Mouse (Mus musculus): Measurements from ENCODE around the gene Ctbp2. TPM values are rescaled to one million over a fixed set of nuclear protein-coding genes. Genes with fewer than 3 reads are reported as not detected.
A peak's percentile ranks its signal among the peaks of the same experiment; 100 is the strongest.

The Ctbp2 gene
- polyA plus RNA-seq, 1 experiment from 2014 or later, result 82.8 TPM

DNA sequence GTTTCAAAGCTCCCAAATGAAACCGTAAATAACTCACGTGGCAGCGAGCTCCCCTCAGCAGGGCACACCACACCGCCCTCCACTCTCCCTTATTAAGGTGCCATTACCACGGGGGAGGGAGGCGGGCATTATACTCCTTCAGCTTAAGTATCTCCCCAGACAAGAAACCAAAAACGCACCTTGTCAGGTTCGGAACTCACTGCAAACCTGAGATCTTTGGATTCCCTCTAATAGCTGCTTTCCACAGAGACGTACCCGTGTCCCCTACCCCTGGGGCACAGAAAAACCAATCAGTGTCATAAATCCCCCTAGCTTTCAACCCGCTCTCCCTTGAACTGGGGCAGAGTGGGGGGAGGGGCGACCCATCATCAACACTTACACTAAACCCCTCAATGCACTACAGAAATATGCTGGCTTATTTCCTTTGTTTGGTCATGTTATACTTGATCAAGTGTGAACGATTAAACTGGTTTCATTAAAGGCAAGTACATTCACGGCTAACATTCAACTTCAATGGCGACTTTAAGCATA, 3.9 kb downstream of the Ctbp2 start:
- POLR2A ChIA-PET, result interaction anchor here (0.6 to 1.6 kb wide), 4 partner anchors 21 to 488 kb away, joined by 3 to 7 read pairs (median 5); no protein-coding TSS in a partner anchor
- DNase-seq (ENCODE audit: low read depth, low spot score) (no peak), ATAC-seq (no peak)
- in situ Hi-C loops (cut with MboI; ENCODE audit: low pct_unique_long_range_greater_than_20kb), result no loop called here
- CTCF ChIA-PET, result interaction anchor here (0.8 to 2.1 kb wide), 7 partner anchors 14 to 518 kb away, joined by 3 to 5 read pairs (median 3); no protein-coding TSS in a partner anchor
- TF ChIP-seq CTCF (IDR thresholded peaks at IDR 0.05), result no peak
- no peaks in the 10 kb centered on the region for H3K27me3 ChIP-seq

DNA sequence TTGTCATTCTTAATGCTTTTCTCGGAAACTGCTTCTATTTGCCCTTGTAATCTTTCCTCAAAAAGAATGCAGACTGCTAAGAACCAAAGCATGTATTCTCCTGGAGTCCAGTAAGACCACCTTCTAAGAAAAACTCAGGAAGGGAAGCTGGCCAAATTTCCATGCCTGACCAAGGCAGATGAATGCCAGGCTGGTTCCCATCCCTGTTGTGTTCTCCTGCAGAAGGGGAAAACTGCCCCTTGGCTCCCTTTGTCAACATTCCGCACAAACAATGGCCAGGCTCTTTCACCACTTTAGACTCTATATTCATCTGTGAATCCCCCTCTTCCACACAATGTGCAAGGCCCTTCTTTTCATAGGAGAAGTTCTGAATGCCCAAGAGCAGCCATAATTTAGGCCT, 6.3 kb downstream of the Ctbp2 start:
- ChIA-PET CTCF (no interaction called here), POLR2A (interaction anchor here (1.6 kb wide), 1 partner anchor 45 kb away, joined by 4 read pairs; no protein-coding TSS in a partner anchor)
- in situ Hi-C loops (cut with MboI; ENCODE audit: low pct_unique_long_range_greater_than_20kb), result no loop called here
- DNase-seq (ENCODE audit: low read depth, low spot score) (no peak), ATAC-seq (no peak)
- TF ChIP-seq CTCF (IDR thresholded peaks at IDR 0.05), result no peak
- no peaks in the 10 kb centered on the region for H3K27me3 ChIP-seq

DNA sequence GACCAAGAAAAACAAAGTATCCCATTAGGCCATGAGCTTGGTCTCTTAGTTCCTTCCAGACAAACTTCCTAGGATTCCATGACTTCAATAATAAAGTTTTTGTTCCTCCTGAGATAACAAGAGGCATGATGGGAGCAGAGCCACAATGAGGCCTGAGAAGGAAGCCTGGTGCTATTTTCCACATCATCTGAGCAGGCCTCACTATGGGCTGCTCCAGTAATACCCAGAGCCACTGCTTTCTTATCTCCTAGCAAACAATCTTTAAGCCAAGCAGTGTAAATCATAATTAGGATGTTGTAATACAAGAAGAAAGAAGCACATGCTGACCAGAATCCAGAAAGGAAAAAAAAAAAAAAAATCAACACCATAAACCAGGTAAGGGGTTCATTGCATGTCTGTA, 7.6 kb downstream of the Ctbp2 start:
- in situ Hi-C loops (cut with MboI; ENCODE audit: low pct_unique_long_range_greater_than_20kb), result no loop called here
- TF ChIP-seq CTCF (IDR thresholded peaks at IDR 0.05), result no peak
- DNase-seq (ENCODE audit: low read depth, low spot score), result no peak
- CTCF ChIA-PET, result no interaction called here
- POLR2A ChIA-PET, result no interaction called here
- H3K27me3 ChIP-seq, result no peaks in the 10 kb centered on the region
- no peak for ATAC-seq

DNA sequence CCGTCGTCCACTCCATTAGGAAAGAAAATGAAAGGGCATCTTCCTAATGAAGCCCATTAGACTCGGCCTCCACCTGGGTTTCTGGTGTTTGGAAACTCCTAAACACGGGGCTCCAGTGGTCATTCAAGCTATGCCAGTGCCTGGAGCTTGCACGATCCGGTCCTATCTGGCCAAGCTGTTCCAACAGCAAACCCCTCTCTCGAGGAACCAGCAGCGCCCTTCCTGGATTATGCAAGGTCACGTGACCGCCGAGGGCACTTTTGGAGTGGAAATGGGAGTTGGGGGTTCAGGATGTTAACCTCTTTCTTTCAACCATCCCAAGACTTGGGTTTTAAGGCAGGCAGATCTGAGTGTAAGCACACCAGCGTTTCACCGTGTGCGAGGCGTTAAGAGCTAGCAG, 8.3 kb downstream of the Ctbp2 start:
- CTCF ChIA-PET, result no interaction called here
- in situ Hi-C loops (cut with MboI; ENCODE audit: low pct_unique_long_range_greater_than_20kb), result no loop called here
- no peaks in the 10 kb centered on the region for H3K27me3 ChIP-seq
- ATAC-seq, result no peak
- POLR2A ChIA-PET, result interaction anchor here (0.7 kb wide), 1 partner anchor 37 kb away, joined by 4 read pairs; no protein-coding TSS in a partner anchor
- no peak for DNase-seq (ENCODE audit: low read depth, low spot score)
- no peak for TF ChIP-seq CTCF (IDR thresholded peaks at IDR 0.05)

DNA sequence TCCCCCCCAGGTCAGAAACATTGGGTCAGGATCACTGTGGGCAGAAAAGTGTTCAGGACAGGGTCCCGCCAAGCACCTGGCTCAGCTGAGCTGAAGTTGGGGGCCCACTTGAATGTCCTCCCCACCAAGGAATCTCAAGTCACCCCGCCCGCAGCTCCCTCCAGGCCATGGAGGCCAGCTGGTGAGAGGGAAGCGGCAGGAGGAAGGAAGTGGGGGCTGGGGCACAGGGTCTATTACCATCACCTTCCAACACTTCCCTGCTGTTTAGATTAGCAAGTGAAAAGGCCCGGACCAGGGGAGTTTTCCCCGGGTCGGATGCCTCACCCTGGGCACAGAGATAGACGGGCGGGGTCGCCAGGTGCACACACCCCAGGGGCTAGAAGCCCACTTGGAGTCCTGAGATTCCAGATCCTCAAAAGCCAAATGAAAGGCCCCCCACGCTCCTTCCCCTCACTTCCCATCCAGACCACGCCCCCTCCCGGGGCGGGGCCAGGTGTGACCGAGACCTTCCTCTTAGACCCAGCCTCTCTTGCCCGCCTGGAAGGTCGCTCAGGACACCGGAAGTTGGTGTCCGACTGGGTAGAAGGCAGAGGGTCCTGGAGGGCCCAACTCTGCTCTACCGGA, 9.2 kb downstream of the Ctbp2 start:
- DNase-seq (ENCODE audit: low read depth, low spot score) (no peak), ATAC-seq (no peak)
- ChIA-PET CTCF (no interaction called here), POLR2A (interaction anchor here (0.7 kb wide), 1 partner anchor 36 kb away, joined by 4 read pairs; no protein-coding TSS in a partner anchor)
- in situ Hi-C loops (cut with MboI; ENCODE audit: low pct_unique_long_range_greater_than_20kb), result loop anchor here (5.0 kb wide), 1 partner anchor 78 kb away; no protein-coding TSS in a partner anchor
- no peak for TF ChIP-seq CTCF (IDR thresholded peaks at IDR 0.05)
- H3K27me3 ChIP-seq, result no peaks in the 10 kb centered on the region

DNA sequence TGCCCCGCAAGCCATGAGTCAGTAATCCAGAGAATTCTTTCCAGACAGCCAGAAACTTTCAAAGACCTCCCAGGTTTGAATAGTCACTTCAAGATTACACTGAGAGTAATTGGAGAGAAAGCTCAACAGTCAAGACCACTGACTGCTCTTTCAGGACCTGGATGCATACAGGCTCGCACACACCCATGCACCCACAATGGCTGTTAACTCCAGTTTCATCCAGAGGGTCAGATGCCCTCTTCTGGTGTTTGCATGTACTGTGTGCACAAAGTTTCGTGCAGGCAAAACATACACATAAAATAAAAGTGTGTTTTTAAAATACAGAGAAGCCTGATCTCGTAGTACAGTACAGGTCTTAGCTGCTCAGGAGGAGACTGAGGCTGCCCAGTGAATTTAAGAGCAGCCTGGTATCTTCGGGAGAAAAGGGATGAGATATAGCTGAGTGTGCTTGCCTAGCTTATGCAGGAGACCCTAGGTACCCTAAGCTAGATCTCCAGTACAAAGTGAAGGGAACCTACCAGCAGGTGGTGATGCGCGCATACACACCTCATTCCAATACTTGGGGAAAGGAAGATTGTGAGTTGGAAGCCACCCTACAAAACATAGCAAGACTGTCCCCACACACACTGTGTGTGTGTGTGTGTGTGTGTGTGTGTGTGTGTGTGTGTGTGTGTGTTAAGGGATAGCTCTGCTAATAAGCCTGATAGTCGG, 10.8 kb downstream of the Ctbp2 start:
- in situ Hi-C loops (cut with MboI; ENCODE audit: low pct_unique_long_range_greater_than_20kb), result loop anchor here (5.0 kb wide), 1 partner anchor 76 kb away; no protein-coding TSS in a partner anchor

DNA sequence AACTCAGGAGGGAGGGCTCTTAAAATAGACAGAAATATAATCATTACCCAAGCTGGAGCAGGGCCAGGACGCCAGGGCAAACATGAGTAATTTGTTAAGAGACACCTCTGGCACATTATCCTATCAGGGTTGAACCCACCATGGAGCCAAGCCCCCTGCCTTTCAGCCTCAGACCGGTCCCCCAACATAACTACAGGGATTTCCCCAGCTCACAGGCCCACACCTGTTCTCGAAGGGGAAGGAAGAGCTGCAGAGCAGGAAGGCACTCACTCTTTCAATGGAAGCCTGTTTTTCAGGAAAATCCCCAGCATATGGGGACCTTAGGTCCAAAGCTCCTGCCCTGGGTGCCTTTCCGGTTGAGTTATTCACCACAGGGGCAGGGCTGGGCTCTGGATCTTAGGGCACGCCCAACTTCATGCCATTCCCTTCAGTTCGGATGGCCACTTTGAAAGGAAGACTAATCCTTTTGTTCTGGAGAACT, 11.8 kb downstream of the Ctbp2 start:
- ATAC-seq (peak; percentile 55), DNase-seq (ENCODE audit: low read depth, low spot score) (no peak)
- ChIA-PET CTCF (interaction anchor here (1.2 to 2.4 kb wide), 4 partner anchors 9 to 77 kb away, joined by 3 to 8 read pairs (median 4); no protein-coding TSS in a partner anchor), POLR2A (interaction anchor here (0.6 to 1.3 kb wide), 2 partner anchors 20 to 40 kb away, joined by 3 read pairs; no protein-coding TSS in a partner anchor)
- no peaks in the 10 kb centered on the region for H3K27me3 ChIP-seq
- in situ Hi-C loops (cut with MboI; ENCODE audit: low pct_unique_long_range_greater_than_20kb), result loop anchor here (5.0 kb wide), 1 partner anchor 75 kb away; no protein-coding TSS in a partner anchor
- TF ChIP-seq CTCF (IDR thresholded peaks at IDR 0.05), result no peak

More for the DNA sequence above, 10.8 kb downstream of the Ctbp2 start:
- ATAC-seq (no peak), DNase-seq (ENCODE audit: low read depth, low spot score) (no peak)
- no peaks in the 10 kb centered on the region for H3K27me3 ChIP-seq
- TF ChIP-seq CTCF (IDR thresholded peaks at IDR 0.05), result peak; percentile 52
- POLR2A ChIA-PET, result interaction anchor here (0.6 to 1.3 kb wide), 2 partner anchors 11 to 41 kb away, joined by 3 read pairs; no protein-coding TSS in a partner anchor
- CTCF ChIA-PET, result interaction anchor here (1.2 to 2.4 kb wide), 5 partner anchors 10 to 80 kb away, joined by 3 to 8 read pairs (median 4); no protein-coding TSS in a partner anchor

DNA sequence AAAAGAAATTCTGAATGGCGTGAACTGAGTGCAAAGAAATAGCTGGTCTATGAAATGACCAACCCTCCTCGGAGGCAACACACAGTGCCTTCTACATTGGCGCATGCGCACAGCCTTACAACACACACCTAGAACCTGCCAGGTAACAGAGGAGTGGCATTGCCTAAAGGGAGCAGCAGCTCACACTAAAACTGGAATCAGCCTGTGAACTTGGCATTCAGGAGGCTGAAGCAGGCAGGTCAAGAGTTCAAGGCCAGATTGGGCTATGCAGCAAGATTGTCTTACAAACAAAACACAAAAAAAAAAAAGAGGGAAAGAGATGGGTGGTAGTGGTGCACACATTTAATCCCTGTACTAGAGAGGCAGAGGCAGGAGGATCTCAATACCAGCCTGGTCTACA, 14.7 kb downstream of the Ctbp2 start:
- no peaks in the 10 kb centered on the region for H3K27me3 ChIP-seq
- CTCF ChIA-PET, result no interaction called here
- in situ Hi-C loops (cut with MboI; ENCODE audit: low pct_unique_long_range_greater_than_20kb), result no loop called here
- no peak for TF ChIP-seq CTCF (IDR thresholded peaks at IDR 0.05)
- no peak for ATAC-seq
- POLR2A ChIA-PET, result interaction anchor here (0.6 to 1.2 kb wide), 2 partner anchors 10 to 42 kb away, joined by 3 to 5 read pairs; no protein-coding TSS in a partner anchor
- no peak for DNase-seq (ENCODE audit: low read depth, low spot score)

DNA sequence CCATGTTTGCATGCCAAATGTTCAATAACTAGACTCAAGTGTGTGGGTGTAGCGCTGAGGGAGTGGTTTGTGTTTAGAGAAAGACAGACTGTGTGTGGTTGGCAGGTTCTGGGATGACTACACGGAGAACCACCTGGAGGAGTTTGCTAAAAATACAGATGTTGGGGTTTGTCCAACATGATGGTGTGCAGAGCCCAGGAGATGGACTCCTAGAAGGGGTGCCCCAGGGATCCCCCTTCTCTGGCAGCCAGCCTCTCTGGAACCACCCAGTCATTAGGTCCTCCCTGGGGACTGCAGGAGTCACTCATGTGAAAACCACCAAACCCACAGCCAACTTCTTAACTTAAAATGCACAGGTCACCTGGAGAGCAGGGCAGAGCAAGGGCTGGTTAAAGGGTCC, 15.5 kb downstream of the Ctbp2 start:
- ATAC-seq, result no peak
- no peaks in the 10 kb centered on the region for H3K27me3 ChIP-seq
- in situ Hi-C loops (cut with MboI; ENCODE audit: low pct_unique_long_range_greater_than_20kb), result no loop called here
- ChIA-PET CTCF (no interaction called here), POLR2A (no interaction called here)
- no peak for DNase-seq (ENCODE audit: low read depth, low spot score)
- TF ChIP-seq CTCF (IDR thresholded peaks at IDR 0.05), result no peak

DNA sequence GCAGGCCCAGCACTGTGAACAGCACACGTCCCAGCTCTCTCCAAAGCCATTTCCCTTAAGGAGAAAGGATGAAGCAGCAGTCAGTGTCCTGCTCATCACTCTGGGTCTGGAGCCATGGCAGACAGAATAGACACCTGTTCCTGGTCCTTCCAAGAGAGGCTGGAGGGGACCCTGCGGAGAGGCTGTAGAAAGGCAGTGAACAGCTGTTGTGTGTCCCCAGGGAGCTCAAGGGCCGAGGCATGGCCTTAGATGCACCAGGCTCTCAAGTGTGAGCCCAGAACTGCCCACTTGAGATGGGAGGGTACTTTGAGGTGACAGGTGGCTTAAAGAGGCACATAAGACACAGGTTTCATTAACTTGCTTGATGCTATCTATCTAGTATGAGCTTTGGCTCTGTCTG, 21.6 kb downstream of the Ctbp2 start:
- ATAC-seq (no peak), DNase-seq (ENCODE audit: low read depth, low spot score) (no peak)
- no peaks in the 10 kb centered on the region for H3K27me3 ChIP-seq
- ChIA-PET POLR2A (interaction anchor here (0.5 to 0.6 kb wide), 2 partner anchors 11 to 1201 kb away, joined by 3 to 5 read pairs; no protein-coding TSS in a partner anchor), CTCF (interaction anchor here (0.8 to 2.0 kb wide), 3 partner anchors 11 to 48 kb away, joined by 3 to 5 read pairs (median 3); no protein-coding TSS in a partner anchor)
- in situ Hi-C loops (cut with MboI; ENCODE audit: low pct_unique_long_range_greater_than_20kb), result no loop called here
- TF ChIP-seq CTCF (IDR thresholded peaks at IDR 0.05), result no peak

Measured in Patski (cell line).